Mouse (Mus musculus) embryo, embryonic 11.5 days (tissue): ENCODE results near the gene Nme4.

Experiments used
- DNase-seq: peaks from one replicate; pipeline ENCODE4 v3.0.0-alpha.2; 2012; ENCODE audit warnings: low read depth, low spot score

The Nme4 gene

DNA sequence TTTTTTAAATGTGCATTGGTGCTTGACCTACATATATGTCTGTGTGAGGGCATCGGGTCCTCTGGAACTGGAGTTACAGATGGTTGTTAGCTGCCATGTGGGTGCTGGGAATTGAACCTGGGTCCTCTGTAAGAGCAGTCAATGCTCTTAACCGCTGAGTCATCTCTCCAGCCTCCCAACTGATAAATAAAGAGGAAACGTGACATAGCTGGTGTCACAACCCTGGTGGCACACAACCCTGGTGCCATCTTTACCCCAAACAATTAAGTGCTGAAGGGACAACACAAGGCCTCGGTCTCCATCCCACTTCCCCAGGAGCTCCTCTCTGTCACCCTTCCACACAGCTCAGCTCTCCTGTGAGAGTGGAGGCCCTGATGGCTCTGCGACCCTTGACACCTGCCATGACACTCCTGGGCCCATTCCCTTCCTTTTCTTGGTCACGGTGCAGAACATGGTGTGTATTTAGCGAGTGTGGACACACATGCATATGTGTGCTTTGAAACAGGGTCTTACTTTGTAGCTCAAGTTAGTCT, 28.8 kb downstream of the Nme4 start:
- DNase-seq = no peak

GRCm38 (mm10) chr17:26064916-26065315, 30.5 kb downstream of the Nme4 start:
- no peak for DNase-seq

GRCm38 (mm10) chr17:26057787-26058567, 37.4 kb downstream of the Nme4 start:
- DNase-seq = no peak

DNA sequence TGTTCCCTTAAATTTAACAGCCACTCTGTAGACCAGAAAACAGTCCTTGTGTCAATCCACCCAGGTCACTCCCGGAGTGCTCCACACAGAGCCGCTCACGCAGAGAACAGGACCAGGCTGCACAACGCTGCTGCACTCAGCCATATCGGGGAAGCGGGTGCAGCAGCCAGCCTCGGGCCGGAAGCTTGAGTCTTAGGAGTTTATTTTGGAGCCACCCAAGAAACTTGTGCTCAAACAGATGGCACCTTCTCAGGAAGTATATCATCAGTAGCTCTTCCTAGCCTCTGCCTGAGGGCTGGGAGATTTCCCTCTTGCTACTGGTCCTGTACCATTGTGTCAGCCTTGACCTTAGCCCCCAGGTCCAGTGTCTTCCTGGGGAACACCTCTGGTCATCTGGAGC, 38.1 kb downstream of the Nme4 start:
- DNase-seq = no peak

DNA sequence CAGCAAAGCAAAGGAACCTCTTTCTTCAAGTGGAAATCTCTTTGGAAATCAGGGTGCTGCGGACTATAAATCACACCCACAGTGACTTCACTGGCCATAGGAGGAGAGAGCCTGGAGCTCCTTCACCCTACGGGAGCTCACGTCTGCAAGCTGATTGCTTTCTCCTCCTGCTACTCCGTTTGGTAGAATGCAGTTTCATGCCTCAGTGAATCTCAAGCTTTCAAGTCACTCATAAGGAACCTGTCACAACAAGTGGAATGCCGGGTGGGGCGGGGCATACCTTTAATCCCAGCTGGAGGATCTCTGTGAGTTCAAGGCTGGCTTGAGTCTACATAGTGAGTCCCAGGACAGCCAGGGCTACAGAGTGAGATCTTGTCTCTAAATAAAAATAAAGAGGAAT, 40.2 kb downstream of the Nme4 start:
- no peak for DNase-seq

- DNase-seq = no peak
Measured at GRCm38 (mm10) chr17:26054133-26054845, 41.1 kb downstream of the Nme4 start.

DNA sequence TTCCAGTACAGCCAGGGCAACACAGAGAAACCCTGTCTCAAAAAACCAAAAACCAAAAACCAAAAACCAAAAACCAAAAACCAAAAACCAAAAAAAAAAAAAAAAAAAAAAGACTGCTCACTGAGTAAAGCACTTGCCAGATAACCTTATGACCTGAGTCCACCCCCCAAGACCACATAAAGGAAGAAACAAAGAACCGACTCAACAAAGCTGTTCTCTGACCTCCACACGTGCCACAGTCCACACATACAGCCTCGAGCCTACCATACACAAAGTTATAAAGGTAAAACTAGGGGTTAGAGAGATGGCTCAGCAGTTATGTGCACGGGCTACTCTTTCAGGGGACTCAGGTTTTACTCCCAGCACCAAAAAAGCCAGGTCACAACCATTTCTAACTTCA, 42.7 kb downstream of the Nme4 start:
- DNase-seq = no peak

DNA sequence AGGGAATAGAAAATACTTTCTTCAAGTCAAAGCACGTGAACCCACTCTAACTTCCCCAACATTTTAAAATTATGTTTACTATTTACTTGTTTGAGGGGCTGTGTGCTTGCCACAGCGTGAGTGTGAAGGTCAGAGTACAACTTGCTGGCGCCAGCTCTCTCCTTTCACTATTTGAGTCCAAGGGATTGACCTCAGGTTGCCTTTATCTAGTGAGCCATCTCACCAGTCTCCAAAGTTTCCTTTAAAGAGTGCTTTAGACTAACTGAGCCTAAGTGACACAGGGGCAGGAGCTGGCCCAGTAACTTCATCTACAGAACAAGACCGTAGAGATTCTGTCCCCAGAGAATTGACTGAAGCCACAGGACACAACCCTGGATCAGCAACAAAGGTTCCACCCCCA, 43.3 kb downstream of the Nme4 start:
- DNase-seq = no peak

GRCm38 (mm10) chr17:26048118-26048517, 47.3 kb downstream of the Nme4 start:
- no peak for DNase-seq

- DNase-seq = no peak
Measured at GRCm38 (mm10) chr17:26046253-26046997, 49.0 kb downstream of the Nme4 start.

GRCm38 (mm10) chr17:26045285-26045684, 50.1 kb downstream of the Nme4 start:
- no peak for DNase-seq

- DNase-seq = no peak
Measured at GRCm38 (mm10) chr17:26043249-26043636, 52.2 kb downstream of the Nme4 start.

DNA sequence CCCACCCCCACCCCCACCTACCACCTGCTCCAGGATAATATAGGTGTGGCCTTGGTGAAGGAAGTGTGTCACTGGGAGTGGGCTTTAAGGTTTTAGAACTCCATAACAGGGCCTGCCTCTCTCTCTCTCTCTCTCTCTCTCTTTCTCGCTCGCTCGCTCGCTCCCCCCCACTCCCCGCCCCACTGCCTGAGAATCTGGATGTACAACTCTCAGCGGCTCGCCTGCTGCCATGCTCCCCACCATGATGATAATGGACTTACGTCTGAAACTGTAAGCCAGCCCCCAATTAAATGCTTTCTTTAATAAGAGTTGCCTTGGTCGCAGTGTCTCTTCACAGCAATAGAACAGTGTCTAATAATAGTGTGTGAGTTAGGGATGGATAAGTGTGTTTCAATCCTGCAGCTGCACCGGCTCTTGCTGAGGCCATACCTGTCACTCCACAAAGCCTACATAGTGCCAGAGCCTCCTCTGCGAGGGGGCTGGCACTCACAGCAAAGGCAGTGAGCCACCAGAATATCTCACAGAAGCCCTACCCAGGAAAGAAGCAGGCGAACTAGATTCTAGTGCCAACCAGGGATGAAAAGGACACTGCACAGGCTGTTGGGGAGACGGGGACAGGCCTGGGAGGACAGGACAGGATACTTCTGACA, 52.7 kb downstream of the Nme4 start:
- no peak for DNase-seq
